Comparison of ENCODE assay signal across 14 mouse cellular contexts in the genomic region with DNA sequence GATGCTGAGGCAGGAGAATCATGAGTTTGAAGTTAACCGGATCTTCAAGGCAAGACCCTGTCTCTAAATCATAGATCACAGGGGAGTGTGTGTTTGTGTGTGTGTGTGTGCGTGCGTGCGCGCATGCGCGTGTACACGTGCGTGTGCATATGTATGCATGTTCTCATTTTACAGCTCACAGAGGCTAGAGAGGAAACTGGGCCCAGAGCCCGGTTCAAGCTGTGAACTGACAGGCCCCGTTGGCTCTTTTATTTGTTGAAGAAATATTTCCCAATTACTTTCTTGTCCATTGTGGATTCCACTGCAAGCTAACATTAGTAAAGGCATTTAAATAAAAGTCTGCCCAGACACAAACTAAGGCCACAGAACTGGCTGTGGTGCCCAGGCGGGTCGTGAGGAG.
DNase-seq lines count a peak whose midpoint lies in the region; ATAC-seq and TF ChIP-seq lines count a peak whose summit lies in the region.
"Had no signal": no experiment of that assay in that cellular context is flagged by ENCODE, and none has a peak within 500 bp of the region (broad histone marks: within the 10 kb centered on the region; RNA-seq: fewer than 3 reads in every experiment).

No protein-coding gene starts in this region.

- no peak overlapping the region for H3K9ac ChIP-seq in heart, adult 2 months (ENCODE audit: low read depth, low read length)
- H3K9ac ChIP-seq in midbrain, embryonic 16.5 days (ENCODE audit: low read depth, low read length): no peak overlapping the region
- no peak overlapping the region for H3K9ac ChIP-seq in forebrain, postnatal 0 days
- H3K9ac ChIP-seq in neural tube, embryonic 14.5 days (replicated peaks; ENCODE audit: low read depth, low read length): no peak overlapping the region
- H3K9ac ChIP-seq: embryonic facial prominence, embryonic 15.5 days had no signal

- H3K36me3 ChIP-seq in heart, embryonic 10.5 days: no peaks in the 10 kb centered on the region
- no peaks in the 10 kb centered on the region for H3K36me3 ChIP-seq in heart, adult 2 months (ENCODE audit: control insufficient read depth, insufficient read depth, low read length)
- H3K36me3 ChIP-seq in midbrain, embryonic 10.5 days: no peaks in the 10 kb centered on the region
- H3K36me3 ChIP-seq in midbrain, embryonic 16.5 days (ENCODE audit: control insufficient read depth, insufficient read depth, low read length): no peaks in the 10 kb centered on the region
- no peaks in the 10 kb centered on the region for H3K36me3 ChIP-seq in forebrain, postnatal 0 days (ENCODE audit: insufficient read depth)
- no peaks in the 10 kb centered on the region for H3K36me3 ChIP-seq in neural tube, embryonic 14.5 days (ENCODE audit: control insufficient read depth, insufficient read depth, low read length)
- H3K36me3 ChIP-seq: embryonic facial prominence, embryonic 15.5 days had no signal

- 94% methylated on average over 13 of the region's 13 CpGs for WGBS in heart, embryonic 10.5 days
- WGBS in heart, adult 2 months: 94% methylated on average over 13 of the region's 13 CpGs
- WGBS in midbrain, embryonic 10.5 days: 91% methylated on average over 13 of the region's 13 CpGs
- 85% methylated on average over 13 of the region's 13 CpGs for WGBS in midbrain, embryonic 16.5 days
- 59% methylated on average over 13 of the region's 13 CpGs for WGBS in forebrain, postnatal 0 days
- WGBS in neural tube, embryonic 14.5 days: 66% methylated on average over 13 of the region's 13 CpGs

- no peak for TF ChIP-seq POLR2A in heart, adult 2 months (IDR thresholded peaks at IDR 0.05; ENCODE audit: insufficient read depth, low read depth, low read length)

- H3K4me2 ChIP-seq in midbrain, embryonic 16.5 days (ENCODE audit: low read length): no peak overlapping the region
- no peak overlapping the region for H3K4me2 ChIP-seq in forebrain, postnatal 0 days (ENCODE audit: low read depth)
- H3K4me2 ChIP-seq in neural tube, embryonic 14.5 days (ENCODE audit: low read depth, low read length): no peak overlapping the region
- H3K4me2 ChIP-seq: embryonic facial prominence, embryonic 15.5 days had no signal

- no peaks in the 10 kb centered on the region for H3K79me2 ChIP-seq in heart, adult 2 months (replicated peaks; ENCODE audit: control insufficient read depth, insufficient read depth, low read length)

- TF ChIP-seq CTCF in heart, adult 2 months (IDR thresholded peaks at IDR 0.05): no peak
- TF ChIP-seq CTCF in forebrain, postnatal 0 days (IDR thresholded peaks at IDR 0.05; ENCODE audit: low read depth): no peak

- no peak overlapping the region for H3K4me3 ChIP-seq in heart, embryonic 10.5 days
- H3K4me3 ChIP-seq in heart, adult 2 months: no peak overlapping the region
- H3K4me3 ChIP-seq in midbrain, embryonic 10.5 days: no peak overlapping the region
- H3K4me3 ChIP-seq in midbrain, embryonic 16.5 days (ENCODE audit: low read depth, low read length): no peak overlapping the region
- H3K4me3 ChIP-seq in forebrain, postnatal 0 days (ENCODE audit: low read depth, low read length): no peak overlapping the region
- no peak overlapping the region for H3K4me3 ChIP-seq in neural tube, embryonic 14.5 days (ENCODE audit: low read depth, low read length)
- H3K4me3 ChIP-seq: embryonic facial prominence, embryonic 15.5 days had no signal

- no peak for DNase-seq in heart, embryonic 10.5 days (ENCODE audit: low spot score)
- DNase-seq in heart, adult 2 months: no peak
- DNase-seq in midbrain, embryonic 10.5 days (ENCODE audit: low spot score): no peak
- DNase-seq in forebrain, postnatal 0 days: peak; percentile 20
- no peak for DNase-seq in B cell, adult 2 months
- DNase-seq in spleen, postnatal 4 days (ENCODE audit: low spot score in 2 of 2): no peak
- DNase-seq: adrenal gland, postnatal 14 days; cerebellum, adult 11-12 months; heart, adult 18-20 months; heart, postnatal 4 days; layer of hippocampus, adult 9-11 months had no signal

- peaks cover 37% of the 10 kb centered on the region for H3K4me1 ChIP-seq in heart, embryonic 10.5 days
- no peaks in the 10 kb centered on the region for H3K4me1 ChIP-seq in heart, adult 2 months (ENCODE audit: control insufficient read depth, insufficient read depth, low read length)
- peaks cover 19% of the 10 kb centered on the region for H3K4me1 ChIP-seq in midbrain, embryonic 10.5 days
- H3K4me1 ChIP-seq in midbrain, embryonic 16.5 days (ENCODE audit: control insufficient read depth, insufficient read depth, low read length): no peaks in the 10 kb centered on the region
- H3K4me1 ChIP-seq in forebrain, postnatal 0 days (ENCODE audit: insufficient read depth): no peaks in the 10 kb centered on the region
- no peaks in the 10 kb centered on the region for H3K4me1 ChIP-seq in neural tube, embryonic 14.5 days (ENCODE audit: control insufficient read depth, insufficient read depth, low read length)
- H3K4me1 ChIP-seq: embryonic facial prominence, embryonic 15.5 days had no signal

- ATAC-seq in midbrain, embryonic 16.5 days: no peak
- ATAC-seq in forebrain, postnatal 0 days: no peak; the same call in 1 of the 2 replicates
- peak; percentile 58; the same call in 1 of the 2 replicates for ATAC-seq in neural tube, embryonic 14.5 days (ENCODE audit: low read depth)

- intact Hi-C loops in heart, adult 2 months (cut with DNase I): no loop called here

- H3K9me3 ChIP-seq in heart, embryonic 10.5 days: no peaks in the 10 kb centered on the region
- H3K9me3 ChIP-seq in midbrain, embryonic 10.5 days (replicated peaks): no peaks in the 10 kb centered on the region
- H3K9me3 ChIP-seq in midbrain, embryonic 16.5 days (replicated peaks; ENCODE audit: control insufficient read depth, low read length, poor library complexity, severe bottlenecking): no peaks in the 10 kb centered on the region
- H3K9me3 ChIP-seq in forebrain, postnatal 0 days (ENCODE audit: low read length): no peaks in the 10 kb centered on the region
- H3K9me3 ChIP-seq in neural tube, embryonic 14.5 days (ENCODE audit: control insufficient read depth, low read length): no peaks in the 10 kb centered on the region
- H3K9me3 ChIP-seq: embryonic facial prominence, embryonic 15.5 days had no signal

- H3K27ac ChIP-seq in heart, embryonic 10.5 days: peak overlapping the region; percentile 86
- H3K27ac ChIP-seq in heart, adult 2 months: no peak overlapping the region
- H3K27ac ChIP-seq in midbrain, embryonic 10.5 days (replicated peaks): peak overlapping the region; percentile 87
- no peak overlapping the region for H3K27ac ChIP-seq in midbrain, embryonic 16.5 days (ENCODE audit: low read length)
- H3K27ac ChIP-seq in forebrain, postnatal 0 days (ENCODE audit: low read depth, low read length): no peak overlapping the region
- no peak overlapping the region for H3K27ac ChIP-seq in neural tube, embryonic 14.5 days (ENCODE audit: low read depth, low read length)
- H3K27ac ChIP-seq: embryonic facial prominence, embryonic 15.5 days had no signal

- no peaks in the 10 kb centered on the region for H3K27me3 ChIP-seq in heart, embryonic 10.5 days (ENCODE audit: insufficient read depth, poor library complexity, severe bottlenecking)
- no peaks in the 10 kb centered on the region for H3K27me3 ChIP-seq in heart, adult 2 months (ENCODE audit: control insufficient read depth, insufficient read depth, low read length)
- H3K27me3 ChIP-seq in midbrain, embryonic 10.5 days (ENCODE audit: low read depth, poor library complexity, severe bottlenecking): no peaks in the 10 kb centered on the region
- H3K27me3 ChIP-seq in midbrain, embryonic 16.5 days (ENCODE audit: control insufficient read depth, insufficient read depth, low read depth, low read length): no peaks in the 10 kb centered on the region
- H3K27me3 ChIP-seq in forebrain, postnatal 0 days (ENCODE audit: insufficient read depth, low read length): no peaks in the 10 kb centered on the region
- H3K27me3 ChIP-seq in neural tube, embryonic 14.5 days (ENCODE audit: control insufficient read depth, insufficient read depth, low read length): no peaks in the 10 kb centered on the region
- H3K27me3 ChIP-seq: embryonic facial prominence, embryonic 15.5 days had no signal

- TF ChIP-seq EP300 in heart, adult 2 months (IDR thresholded peaks at IDR 0.05; ENCODE audit: insufficient read depth, low read depth, low read length): no peak

Comparison
In these comparisons a context has a peak if more than half of its experiments do, and no peak if none do; other contexts are left out.
1. H3K27ac ChIP-seq: peak in heart, embryonic 10.5 days (single experiment) and midbrain, embryonic 10.5 days (single experiment); none in heart, adult 2 months (single experiment), midbrain, embryonic 16.5 days (single experiment), forebrain, postnatal 0 days (single experiment) and neural tube, embryonic 14.5 days (single experiment).